Mouse (Mus musculus): ENCODE data around the gene Pgr15l. TPM values are rescaled to one million over a fixed set of nuclear protein-coding genes. Genes with fewer than 3 reads are reported as not detected.

The Pgr15l gene
- under 1 TPM; 0.07 to 0.33 TPM for total RNA-seq (2021)
- long read RNA-seq, experiment 1 = 0 reads
- long read RNA-seq, experiment 2 = 0 reads

DNA sequence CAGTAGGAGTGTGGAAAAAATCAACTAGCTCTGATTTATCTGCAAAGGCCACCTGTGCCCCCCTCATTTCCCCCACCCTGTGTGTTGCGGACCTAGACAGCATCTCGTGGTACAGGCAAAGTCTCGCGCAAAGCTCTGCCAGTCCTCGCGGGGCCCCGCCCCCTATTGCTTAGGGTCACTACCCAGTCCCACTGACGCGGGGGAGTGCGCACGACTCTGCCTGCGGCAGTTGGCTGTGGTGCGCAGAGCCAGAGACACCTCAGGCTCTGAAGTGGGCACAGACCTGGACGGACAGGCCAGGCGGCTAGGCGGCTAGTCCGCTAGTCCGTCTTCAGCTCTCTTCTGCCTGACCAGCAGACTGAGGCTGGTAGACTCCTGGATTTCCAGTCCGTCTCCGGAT lies at the start of gene Pgr15l:
Gene Pgr15l (plus strand): TSS at position 228 of the 400 bp plus-strand sequence.
- no peak for DNase-seq (ENCODE audit: low spot score in 2 of 2)

DNA sequence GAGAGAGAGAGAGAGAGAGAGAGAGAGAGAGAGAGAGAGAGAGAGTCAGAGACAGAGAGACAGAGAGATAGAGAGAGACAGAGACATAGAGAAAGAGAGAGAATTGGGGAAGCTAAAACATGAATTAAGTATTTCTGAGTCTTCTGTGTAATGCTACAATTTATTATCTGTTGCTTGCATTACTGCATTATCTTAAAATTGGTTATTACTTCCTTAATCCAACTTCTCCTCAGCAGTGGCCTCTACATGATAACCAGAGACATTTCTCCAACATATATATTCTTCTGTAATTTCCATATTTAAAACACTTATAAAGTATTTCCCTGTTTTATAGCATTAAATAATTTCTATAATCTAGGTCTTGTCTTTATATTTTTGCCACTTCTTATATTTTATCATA lies 44.9 kb upstream of the Pgr15l start:
- DNase-seq (ENCODE audit: low spot score in 2 of 2) = no peak

DNA sequence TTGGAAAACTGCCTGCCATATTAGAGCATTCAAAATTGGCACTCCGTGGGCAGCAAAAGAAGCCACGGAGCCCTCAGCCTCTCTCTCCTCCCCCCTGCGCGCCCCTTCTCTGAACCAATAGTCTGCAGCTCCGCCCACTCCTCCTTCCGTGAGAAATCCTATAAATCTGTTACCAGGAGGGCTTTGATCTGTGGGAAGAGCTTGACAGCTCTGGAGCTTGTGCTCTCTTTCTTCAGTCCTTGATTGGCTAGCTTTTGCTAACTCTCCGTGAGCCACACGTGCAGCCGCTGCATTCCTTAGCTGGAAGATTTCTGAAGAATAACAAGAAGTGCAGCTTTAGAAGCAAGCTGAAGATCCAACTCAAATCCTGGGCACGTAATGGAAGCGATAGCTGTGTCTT lies 2.6 kb upstream of the Pgr15l start:
- DNase-seq (ENCODE audit: low spot score in 2 of 2) = no peak
